Mouse (Mus musculus) neural tube, embryonic 13.5 days (tissue): ENCODE measurements around the gene Bpi. TPM values are rescaled to one million over a fixed set of nuclear protein-coding genes. Genes with fewer than 3 reads are reported as not detected.

Experiments
- microRNA-seq: library from miRNA; unstranded; fragments of <30 nt; microRNA quantifications from one replicate; pipeline ENCODE4, GENCODE M21; 2016
- polyA plus RNA-seq: library from polyadenylated mRNA; unstranded; fragments of >200 nt; fragmentation: Nextera tagmentation; extraction: Ambion mirVana; gene quantifications from 2 replicates; pipeline ENCODE4 v1.2.1, GENCODE M21; 2015

Gene Bpi
- polyA plus RNA-seq, 1 experiment from 2014 or later, result not detected

Small RNA genes within 50 kb of the gene (microRNA-seq; reads per million reads assigned to microRNA genes)
- gene Mir7685, result not detected

Other genes with a start within 250 kb of the Bpi start
- gene Tti1, start 229.7 kb upstream of the Bpi start, polyA plus RNA-seq, result 15.8 and 16.8 TPM in 2 replicates
- 34.5 and 35.3 TPM in 2 replicates for gene Rprd1b, start 229.6 kb upstream of the Bpi start, polyA plus RNA-seq
- 11.0 and 12.0 TPM in 2 replicates for gene Tgm2, start 111.7 kb upstream of the Bpi start, polyA plus RNA-seq
- 2.6 and 3.0 TPM in 2 replicates for gene D630003M21Rik, start 28.9 kb upstream of the Bpi start, polyA plus RNA-seq
- gene Lbp, start 48.4 kb downstream of the Bpi start, polyA plus RNA-seq, result 5.2 and 5.3 TPM in 2 replicates
- gene Snhg11, start 117.5 kb downstream of the Bpi start, polyA plus RNA-seq, result 532 and 687 TPM in 2 replicates
- 22.1 and 23.5 TPM in 2 replicates for gene Ralgapb, start 151.8 kb downstream of the Bpi start, polyA plus RNA-seq
- gene Adig, start 244.5 kb downstream of the Bpi start, polyA plus RNA-seq, result not detected in 2 replicates